Mouse (Mus musculus) adrenal gland, adult 8-10 months (tissue): ENCODE data around the gene Atoh7. TPM values are rescaled to one million over a fixed set of nuclear protein-coding genes. Genes with fewer than 3 reads are reported as not detected.
"Not testable (repeated sequence)": the region's sequence is repeated elsewhere in the genome, so short reads cannot be mapped to it uniquely, and the experiment has no call there.

Experiments used
- DNase-seq: peaks from one replicate; pipeline ENCODE4 v3.0.0; 2022
- total RNA-seq, 4 experiments: library from RNA; stranded (reverse); gene quantifications; 2 replicates each; pipeline ENCODE4 v1.2.4; 2022

Atoh7 gene
- not detected for total RNA-seq

DNA sequence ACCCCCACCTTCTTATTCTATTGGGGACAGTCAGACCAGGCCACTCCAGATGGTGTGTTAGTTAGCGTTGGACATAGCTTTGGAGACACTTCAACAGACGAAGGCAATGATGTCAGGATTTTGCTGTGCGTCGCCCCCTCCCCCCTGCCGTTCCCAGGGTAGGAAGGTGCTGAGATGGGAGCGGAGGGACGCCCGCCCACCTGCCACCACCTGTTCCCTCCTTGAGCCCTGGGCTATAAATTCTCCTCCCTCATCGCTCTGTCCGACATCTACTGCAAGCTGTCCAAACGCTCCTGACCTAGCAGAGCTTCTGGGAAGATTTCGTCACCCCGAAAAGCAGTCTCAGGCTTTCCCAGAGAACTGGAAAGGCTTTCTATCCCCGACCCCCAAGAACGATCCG lies at the start of gene Atoh7:
Atoh7 (plus strand) TSS at position 131 of the 400 bp plus-strand sequence.
- no peak for DNase-seq

DNA sequence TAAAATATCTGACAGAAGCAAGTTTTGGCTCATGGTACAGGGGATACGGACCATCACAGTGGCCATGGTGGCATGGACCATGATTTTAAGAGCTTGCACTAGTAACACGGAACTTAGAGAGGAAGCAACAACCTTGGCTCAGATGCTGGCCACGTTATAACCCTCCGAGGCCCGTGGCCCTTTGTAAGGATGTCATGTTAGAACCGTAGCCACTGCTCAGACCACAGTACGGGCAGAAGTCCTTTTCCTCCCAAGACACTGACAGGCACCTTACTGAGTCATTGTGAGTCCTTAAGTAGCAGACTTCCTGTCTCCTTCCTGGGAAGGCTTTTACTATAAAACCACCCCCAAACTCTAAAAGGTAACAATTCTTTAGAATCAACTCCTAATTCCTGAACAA lies 48.2 kb upstream of the Atoh7 start:
- no peak for DNase-seq

DNA sequence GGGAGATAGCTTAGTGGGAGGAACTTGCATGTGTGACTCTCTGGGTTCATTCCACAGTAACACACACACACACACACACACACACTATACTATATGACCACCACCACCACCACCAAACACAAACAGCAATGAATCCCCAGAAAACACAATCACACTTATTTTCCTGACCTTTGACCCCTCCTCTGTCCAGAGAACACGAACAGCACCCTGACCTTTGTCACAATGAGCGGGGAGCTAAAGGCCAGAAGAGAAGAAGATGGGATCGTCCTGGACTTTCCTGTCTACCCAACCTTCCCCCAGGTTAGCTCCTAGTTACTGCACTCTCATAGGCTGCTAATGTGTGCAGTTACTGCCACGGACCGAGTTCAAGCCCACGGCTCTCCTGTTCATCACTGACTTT lies 47.4 kb upstream of the Atoh7 start:
- no peak for DNase-seq

DNA sequence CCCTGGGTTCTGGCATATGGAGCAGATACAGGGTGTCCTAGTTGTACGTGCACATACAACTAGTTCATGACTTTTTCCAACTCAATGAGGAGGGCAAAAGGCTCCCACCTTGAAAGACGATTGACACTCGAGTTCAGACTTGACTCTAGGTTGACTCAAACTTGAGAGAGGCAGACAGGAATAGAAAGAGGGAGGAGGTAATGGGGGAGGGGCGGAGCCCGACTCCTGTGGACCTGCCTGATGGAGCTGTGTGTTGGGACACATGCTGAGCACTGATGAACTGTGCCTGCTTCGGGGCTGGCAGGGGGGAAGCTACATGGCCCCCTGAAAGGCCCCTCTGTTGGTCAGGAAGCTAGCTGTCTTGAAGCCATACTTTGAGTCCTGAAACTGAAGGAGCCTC lies 46.4 kb upstream of the Atoh7 start:
- no peak for DNase-seq

DNA sequence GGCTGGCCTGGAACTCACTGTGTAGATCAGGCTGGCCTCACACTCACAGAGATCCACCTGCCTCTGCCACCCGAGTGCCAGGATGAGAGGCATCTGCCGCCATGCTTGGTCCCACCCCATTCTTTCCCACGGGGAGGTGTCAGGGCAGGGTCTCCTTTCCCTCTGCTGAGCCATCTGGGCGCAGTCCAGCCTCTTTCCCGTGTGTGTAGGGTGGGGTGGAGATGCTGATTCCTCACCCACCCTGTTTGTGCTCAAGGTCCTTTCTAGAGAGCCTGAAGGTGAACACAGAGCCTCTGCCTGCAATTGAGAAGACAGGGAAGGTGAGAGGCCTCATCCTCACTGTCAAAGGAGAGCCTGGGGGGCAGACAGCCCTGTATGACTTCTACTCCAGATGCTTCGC lies 45.4 kb upstream of the Atoh7 start:
- not testable (repeated sequence) for DNase-seq

DNA sequence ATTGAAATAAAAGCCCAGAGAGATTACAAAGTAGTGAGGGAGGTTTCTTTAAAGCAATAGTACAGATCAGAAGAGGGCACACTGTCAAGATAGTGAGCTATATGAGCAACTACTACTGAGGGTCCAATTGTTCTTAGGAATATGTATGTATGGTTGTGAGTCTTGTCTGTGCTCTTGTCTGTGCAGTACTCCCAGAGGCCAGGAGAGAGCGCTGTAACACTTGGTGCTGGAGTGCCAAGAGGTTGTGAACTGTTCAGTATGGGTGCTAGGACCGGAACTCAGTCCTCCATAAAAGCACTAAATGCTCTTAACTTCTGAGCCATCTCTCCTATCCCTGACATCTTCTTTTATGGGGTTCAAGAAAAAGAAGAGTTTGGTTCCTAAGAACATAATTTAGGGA lies 44.9 kb upstream of the Atoh7 start:
- DNase-seq, result no peak

DNA sequence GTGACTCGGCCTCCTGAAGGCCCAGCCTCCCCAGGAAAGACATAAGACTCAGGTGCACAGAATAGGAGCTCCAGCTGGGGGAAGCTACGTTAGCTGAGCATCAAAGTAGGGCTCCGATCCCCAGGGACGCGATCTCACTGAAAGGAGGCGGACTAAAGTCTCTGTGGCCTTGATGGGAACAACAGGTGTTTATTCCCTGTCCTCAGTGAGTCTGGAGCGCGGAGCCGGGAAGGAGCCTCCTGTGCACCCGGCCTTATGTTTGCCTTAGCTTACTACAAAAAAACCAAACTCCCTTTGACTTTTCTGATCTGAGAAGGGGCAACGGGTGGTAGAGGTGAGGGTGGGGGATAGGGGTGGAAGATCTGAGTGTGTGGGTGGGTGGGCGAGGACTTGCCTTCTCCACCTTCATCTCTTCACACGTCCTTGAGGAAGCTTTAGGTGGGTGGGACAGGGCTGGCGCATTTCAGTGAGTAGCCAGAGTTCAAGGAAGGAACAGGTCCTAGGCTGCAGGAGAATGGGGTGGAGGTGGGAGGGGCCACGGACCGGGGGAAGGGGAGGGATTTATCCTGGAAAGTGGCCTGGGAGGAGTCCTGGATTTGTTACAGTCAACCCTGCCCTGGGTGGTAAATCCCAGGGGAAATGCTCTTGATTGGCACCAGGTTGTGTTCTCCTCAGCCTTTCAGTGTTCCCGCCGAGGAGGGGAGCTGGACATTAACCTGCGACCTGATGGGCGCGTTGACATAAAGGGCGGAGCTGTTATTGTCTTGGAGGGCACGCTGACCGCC lies 42.3 kb upstream of the Atoh7 start:
- DNase-seq, result peak; percentile 18

DNA sequence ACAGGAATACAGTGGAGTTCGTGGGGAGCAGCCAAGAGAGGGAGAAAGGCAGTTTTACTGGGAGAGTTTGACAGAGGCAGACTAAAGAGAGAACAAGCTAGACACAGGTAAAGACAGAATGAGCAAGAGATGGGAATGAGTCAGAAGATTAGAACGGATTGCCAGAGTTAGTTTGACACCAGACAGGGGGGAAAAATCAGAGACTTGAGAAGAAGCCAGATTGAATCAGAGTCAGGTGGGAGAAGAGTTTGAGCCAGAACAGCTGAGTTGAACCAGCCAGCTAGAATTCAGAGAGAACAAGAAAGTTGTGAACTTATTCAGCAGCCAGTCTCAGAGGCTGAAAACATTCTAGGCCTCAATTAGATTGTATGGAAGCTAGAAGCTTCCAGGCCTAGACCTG lies 39.6 kb upstream of the Atoh7 start, which contains the start of gene Pbld1:
Pbld1 (plus strand) TSS at position 301 of the 400 bp plus-strand sequence.
- no peak for DNase-seq

DNA sequence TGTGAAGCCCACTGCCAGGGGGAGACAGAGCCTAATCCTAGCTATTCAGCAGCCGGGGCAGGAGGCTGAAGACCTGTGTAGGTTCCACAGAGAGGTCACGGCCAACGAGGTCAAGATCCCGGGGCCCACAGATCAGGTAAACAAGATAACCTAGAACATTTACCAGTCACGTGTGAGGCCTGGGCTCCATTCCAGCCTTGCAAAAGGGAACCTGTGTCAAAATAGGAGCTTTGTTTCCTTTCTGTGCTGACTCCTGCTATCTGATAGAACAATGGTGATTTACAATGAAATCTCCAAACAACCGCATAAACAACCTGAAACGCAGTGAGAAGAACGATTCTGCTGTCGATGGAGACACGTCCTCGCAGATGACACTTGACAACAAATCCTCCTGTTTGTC lies 39.0 kb upstream of the Atoh7 start:
- DNase-seq, result peak; percentile 40

DNA sequence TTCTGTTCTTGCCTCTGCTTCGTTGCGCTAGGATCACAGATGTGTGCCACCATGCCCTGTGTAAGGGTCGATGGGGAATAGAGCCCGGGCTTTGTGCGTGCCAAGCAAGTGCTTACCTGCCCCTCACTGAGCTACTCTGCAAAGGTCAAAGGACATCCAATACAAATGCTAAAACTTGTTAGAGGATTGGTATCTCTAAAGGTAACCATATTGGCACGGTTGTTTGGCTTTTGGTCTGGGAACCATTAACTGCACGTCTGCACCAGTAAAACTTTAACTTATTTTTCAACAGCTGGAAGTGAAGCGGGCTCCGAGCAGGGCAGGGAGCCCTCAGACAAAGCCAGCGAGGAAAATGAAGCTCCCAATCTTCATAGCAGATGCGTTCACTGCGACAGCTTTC lies 38.2 kb upstream of the Atoh7 start:
- DNase-seq, result no peak

DNA sequence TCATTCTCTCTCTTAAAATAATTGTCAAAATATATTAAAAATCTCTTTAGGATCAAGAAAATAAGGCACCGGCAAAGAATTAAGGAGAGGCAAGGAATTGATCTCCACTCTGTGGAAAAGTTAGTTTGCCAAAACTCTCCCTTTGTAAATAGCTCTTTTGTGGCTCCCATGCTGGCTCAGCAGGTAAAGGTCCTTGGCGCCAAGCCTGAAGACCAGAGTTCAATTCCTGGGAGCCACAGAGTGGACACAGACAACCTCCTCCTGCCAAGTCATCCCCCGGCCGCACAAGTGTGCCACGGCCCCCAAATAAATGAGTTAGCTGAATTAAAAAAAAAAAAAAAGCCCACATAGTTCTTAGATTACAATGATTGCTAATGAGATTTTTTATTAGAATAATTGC lies 36.8 kb upstream of the Atoh7 start:
- DNase-seq, result no peak

DNA sequence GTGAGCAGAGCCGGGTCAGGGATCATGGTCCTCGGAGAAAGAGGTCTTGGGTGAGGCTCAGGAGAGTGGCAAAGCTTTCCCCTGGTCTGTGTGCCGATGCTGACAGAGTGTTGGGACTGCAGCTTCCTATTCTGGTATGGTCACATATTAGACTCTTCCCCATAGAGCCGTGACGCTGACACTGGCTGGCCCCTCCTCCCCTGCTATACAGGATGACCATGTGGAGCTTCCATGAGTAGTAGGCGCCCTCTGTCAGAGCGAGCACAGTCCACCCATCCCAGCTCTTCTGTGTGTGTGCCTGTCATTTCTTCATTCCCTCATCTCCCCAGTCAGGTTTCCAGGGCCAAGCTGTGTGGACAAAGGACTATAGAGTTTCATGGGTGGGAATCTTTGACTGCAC lies 36.1 kb upstream of the Atoh7 start:
- no peak for DNase-seq

DNA sequence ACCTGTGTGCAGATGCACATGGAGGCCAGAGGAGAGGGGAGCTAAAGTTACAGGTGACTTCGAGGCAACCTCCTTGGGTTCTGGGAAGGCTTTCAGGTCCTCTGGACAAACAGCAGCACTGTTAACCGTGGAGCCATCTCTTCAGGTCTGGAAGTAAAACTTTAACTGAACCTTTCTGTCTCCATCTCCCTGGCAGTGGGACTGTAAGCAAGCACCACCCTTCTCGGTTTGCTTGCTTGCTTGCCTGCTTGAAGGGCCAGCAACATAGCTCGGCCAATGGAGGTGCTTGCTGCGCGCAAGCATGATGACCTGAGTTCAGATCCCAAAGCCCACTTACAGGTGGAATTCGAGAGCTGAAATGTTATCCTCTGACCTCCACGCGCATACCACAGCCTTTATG lies 34.9 kb upstream of the Atoh7 start:
- no peak for DNase-seq

DNA sequence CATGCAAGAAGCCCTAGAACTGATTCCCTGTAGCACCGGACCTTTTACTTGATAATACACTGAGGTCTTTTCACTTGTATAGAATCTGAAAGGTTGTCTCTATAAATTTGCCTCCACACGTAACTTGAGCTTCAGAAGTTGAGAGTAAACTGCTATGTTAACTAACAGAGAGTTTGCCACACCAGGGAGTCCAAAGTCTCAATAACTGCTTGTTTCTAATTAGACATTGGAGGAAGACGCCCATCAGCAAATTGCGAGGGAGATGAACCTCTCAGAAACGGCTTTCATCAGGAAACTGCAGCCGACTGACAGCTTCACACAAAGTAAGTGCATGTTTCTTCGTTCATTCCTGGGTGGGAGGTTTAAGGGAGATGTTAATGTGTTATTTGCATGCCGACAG lies 33.9 kb upstream of the Atoh7 start:
- no peak for DNase-seq

DNA sequence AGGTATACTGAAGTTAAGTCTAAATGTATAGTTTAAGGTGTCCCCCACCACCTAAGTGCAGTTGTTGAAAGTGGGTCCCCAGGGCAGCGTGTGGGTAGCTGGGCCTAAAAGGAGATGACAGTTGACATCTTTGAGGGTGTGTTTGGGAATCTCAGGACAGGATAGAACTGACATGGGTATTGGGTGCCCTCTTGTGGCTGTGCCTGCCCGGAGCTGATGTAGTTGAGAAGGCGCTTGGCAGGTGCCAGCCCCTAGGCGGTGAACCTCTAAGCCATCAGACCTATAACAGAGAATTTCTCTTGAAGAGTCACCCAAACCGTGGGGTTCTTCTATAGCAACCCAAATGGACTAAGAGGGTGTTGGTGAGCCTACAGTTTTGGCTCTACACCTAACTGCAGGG lies 33.5 kb upstream of the Atoh7 start:
- DNase-seq, result peak; percentile 66

DNA sequence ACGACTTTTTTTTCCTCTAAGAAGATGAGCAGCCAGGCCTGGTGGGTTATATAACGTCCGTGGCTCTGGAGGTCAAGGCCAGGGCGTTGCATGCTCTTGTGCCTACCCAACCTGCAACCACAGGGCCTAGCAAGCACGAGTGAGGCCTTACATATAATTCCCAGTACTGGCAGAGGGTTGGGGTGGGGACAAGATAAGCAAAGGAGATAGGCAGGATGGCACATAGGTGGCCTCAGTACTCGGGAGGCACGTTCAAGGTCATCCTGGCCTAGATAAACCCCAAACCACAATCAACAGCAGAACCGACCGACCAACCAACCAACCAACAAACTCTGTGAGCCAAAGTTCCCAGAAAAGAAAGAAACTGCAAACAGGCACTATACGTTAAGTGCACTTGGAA lies 13.1 kb upstream of the Atoh7 start:
- DNase-seq, result no peak

DNA sequence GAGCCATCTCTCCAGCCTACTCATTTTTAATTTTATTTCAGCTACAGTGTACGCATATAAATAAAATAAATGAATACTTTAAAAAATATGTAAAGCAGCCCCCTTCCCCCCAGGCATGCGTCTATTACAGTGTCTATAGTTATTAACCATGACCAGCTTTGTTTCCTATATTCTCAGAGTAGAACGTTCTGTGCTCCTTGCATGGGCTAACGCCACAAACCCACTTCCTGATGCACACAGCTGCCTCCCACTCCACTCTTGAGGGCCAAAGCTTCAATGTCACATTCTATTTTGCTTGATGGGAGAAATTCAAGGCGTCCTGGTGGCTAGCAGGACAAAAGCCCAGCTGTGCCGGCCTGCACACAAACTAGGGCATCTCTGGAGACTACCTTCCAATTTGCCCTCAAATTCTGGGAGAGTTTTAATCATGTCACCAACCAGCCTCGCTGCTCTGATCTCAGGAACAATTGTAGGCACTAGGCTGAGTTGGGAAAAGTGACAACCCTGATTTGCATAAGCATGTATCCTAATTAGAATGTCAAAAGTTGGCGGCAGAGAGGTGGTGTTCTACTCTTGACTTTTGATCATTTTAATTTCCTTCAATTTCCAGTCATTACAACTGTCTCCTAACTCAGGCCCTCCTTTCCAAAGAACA lies 10.2 kb upstream of the Atoh7 start:
- DNase-seq, result no peak

DNA sequence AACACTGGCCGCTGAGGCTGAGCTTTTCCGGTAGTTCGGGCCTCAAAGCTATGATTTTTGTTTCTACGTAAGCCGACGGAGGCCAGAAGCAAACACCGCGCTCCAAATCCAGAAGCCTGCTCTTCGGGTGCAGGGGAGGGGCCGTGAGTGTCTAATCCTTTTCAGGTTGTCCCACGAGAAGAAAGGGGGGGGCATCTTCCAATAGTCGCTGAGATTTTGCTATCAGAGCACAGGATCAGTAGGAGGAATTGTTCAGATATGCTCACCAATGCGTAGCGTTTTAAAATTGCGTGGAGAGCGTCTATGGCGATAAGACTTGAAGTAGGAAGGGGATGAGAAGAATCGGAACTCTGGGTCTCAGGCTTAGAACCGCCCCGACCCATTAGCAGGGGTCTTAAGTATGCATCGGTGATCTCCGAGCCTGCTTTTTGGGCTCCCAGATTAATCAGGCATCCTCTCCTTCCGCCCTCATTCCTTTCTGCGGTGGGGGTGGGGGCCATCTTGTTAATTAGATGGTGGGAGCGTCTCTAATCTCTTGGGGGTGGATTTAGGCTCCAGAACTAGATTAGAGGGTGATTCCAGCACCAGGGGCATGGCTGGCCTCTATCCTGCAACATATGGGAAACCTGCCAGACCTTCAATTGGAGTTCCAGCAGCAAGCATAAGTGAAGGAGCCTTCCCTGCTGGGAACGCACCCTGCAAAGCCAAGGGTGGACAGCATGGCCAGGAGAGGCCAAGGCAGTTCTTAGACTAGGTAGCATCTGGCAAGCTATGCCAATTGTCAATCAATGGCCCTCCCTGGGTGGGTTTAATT lies 9.5 kb upstream of the Atoh7 start:
- no peak for DNase-seq

DNA sequence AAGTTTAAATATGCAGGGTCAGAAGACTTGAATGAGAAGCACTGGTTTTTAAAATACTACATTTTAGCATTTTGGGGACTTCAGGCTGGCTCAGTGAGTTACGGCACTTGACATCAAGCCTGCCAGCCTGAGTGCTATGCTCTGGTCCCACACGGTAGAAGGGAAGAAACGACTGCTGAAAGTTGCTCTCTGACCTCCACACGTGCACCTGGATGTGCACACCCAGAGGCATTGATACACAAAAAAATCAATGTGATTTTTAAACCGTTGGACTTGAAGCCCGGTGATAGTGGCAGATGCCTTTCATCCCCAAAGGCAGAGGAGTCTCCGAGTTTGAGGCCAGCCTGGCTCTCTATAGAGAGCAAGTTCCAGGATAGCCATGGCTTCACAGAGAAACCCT lies 7.5 kb upstream of the Atoh7 start:
- DNase-seq, result no peak

DNA sequence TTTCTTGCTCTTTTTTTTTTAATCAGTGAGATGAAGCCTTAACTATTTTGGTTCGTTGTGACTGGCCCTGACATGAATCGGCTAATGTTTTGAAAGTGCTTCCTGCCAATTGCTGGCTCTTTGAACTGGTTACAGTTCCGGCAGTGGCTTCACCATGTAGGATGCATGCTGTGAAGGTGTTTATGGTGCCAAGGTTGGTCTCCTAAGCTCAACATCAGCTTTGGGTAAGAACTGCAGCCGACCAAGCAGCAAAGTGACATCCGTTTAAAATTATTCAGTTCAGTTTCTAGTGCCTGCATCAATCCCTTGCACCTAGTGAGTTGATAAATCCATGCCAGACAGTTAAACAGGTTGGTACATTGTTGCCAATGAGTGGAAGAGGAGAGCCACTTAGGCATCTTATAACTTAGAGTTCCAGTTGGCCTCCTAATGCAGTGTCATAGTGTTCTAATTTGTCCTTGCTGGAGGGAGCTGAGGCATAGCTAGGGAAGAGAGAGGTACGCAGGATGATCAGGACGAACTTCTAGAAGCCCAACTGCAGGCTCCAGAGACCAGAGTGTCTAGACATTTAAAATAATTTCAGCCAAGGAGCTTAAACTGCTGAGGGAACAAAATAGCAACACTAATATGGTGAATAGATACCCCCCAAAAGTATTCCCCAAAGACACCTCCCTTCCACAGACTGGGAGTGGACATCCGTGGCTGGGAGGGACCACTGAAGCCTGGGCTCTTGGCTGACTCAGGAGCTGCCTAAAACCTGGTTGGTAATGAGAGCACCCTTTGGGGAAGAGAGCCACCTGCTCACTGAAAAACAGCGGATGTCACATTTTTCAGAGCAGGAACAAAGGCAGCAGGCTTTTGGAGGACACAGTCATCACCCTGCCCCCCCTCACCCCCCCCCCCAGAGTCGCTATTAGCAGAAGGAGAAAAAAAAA lies 6.6 kb upstream of the Atoh7 start:
- DNase-seq, result no peak

DNA sequence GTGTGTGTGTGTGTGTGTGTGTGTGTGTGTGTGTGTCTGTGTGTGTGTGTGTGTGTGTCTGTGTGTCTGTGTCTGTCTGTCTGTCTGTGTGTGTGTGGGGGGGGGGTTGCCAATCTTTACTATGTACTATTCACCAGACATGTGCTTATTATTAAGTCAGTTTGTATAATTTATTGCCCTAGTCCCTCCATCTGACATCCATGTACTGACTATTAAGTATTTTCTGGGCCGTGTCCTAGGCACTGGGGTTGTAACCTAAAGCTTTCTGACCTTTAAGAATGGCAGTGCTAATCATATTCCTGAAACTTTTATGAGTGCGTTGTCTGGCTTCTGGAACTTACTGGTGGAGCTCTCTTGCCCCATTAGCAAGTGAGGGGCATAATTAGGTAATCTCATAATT lies 2.7 kb upstream of the Atoh7 start:
- DNase-seq, result no peak

DNA sequence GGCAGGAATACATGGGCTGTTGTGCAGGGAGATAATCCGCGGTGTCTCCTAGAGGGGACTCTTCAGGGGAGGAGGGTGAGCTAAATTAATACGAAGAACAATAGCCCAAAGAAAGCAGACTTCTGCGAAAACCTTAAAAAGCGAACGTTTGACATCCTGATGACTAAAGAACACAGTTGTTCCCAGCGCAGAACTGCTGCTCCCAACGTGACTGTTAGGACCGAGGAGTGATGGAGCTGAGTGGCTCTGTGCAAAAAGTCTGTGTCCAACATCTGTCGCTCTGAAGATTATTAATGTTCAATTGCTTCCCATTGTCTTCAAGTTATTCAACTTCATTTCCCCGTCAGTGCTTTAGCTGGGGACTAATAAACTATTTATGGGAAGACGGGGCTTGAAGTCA lies 1.3 kb upstream of the Atoh7 start:
- no peak for DNase-seq
